Mouse (Mus musculus) right cerebral cortex, postnatal 36 days (tissue): ENCODE results near the gene Schip1.

ENCODE experiments used
- DNase-seq, 2 experiments: peaks; one replicate each; pipeline ENCODE4 v3.0.0; 2022; ENCODE audit warnings: low spot score in 2 of 2, mixed read lengths in 1 of 2

Gene Schip1

GRCm38 (mm10) chr3:68126284-68126856 is 61.8 kb downstream of the Schip1 start:
- DNase-seq, result peak; percentile 4 to 7

- no peak for DNase-seq
These were observed 65.8 kb downstream of the Schip1 start for GRCm38 (mm10) chr3:68130386-68130785.

- no peak for DNase-seq
These were observed 74.4 kb downstream of the Schip1 start for GRCm38 (mm10) chr3:68138833-68139627.

- DNase-seq, result no peak
These were observed 86.1 kb downstream of the Schip1 start for GRCm38 (mm10) chr3:68150688-68151087.

GRCm38 (mm10) chr3:68160175-68160574 is 95.6 kb downstream of the Schip1 start:
- no peak for DNase-seq

GRCm38 (mm10) chr3:68160760-68161159 is 96.2 kb downstream of the Schip1 start:
- no peak for DNase-seq

GRCm38 (mm10) chr3:68178248-68178647 is 113.6 kb downstream of the Schip1 start:
- DNase-seq, result no peak

- no peak for DNase-seq
These were observed 122.9 kb downstream of the Schip1 start for GRCm38 (mm10) chr3:68187471-68187870.

- DNase-seq, result no peak
These were observed 124.5 kb downstream of the Schip1 start for GRCm38 (mm10) chr3:68189100-68189499.

- no peak for DNase-seq
These were observed 132.3 kb downstream of the Schip1 start for GRCm38 (mm10) chr3:68196933-68197332.

GRCm38 (mm10) chr3:68201214-68201613 is 136.6 kb downstream of the Schip1 start:
- DNase-seq, result no peak

GRCm38 (mm10) chr3:68202162-68202902 is 137.7 kb downstream of the Schip1 start:
- DNase-seq, result no peak

- DNase-seq, result no peak
These were observed 139.4 kb downstream of the Schip1 start for GRCm38 (mm10) chr3:68203934-68204467.

GRCm38 (mm10) chr3:68210422-68210821 is 145.8 kb downstream of the Schip1 start:
- DNase-seq, result no peak

GRCm38 (mm10) chr3:68221452-68221851 is 156.8 kb downstream of the Schip1 start:
- DNase-seq, result no peak

GRCm38 (mm10) chr3:68239887-68240286 is 175.3 kb downstream of the Schip1 start:
- no peak for DNase-seq

- DNase-seq, result no peak
These were observed 178.6 kb downstream of the Schip1 start for GRCm38 (mm10) chr3:68243239-68243638.

- DNase-seq, result no peak
These were observed 181.6 kb downstream of the Schip1 start for GRCm38 (mm10) chr3:68246154-68246553.

- DNase-seq, result no peak
These were observed 186.0 kb downstream of the Schip1 start for GRCm38 (mm10) chr3:68250589-68250988.

- DNase-seq, result no peak
These were observed 187.7 kb downstream of the Schip1 start for GRCm38 (mm10) chr3:68252335-68252734.

GRCm38 (mm10) chr3:68262304-68262703 is 197.7 kb downstream of the Schip1 start:
- DNase-seq, result no peak

- DNase-seq, result no peak
These were observed 203.3 kb downstream of the Schip1 start for GRCm38 (mm10) chr3:68267905-68268304.
